Mouse (Mus musculus) liver, embryonic 14.5 days (tissue): ENCODE measurements around the gene Hoxb3.

ENCODE experiments used
- CTCF ChIP-seq: IDR thresholded peaks from 2 replicates; pipeline ENCODE4 v1.5.1; 2016; ENCODE audit warnings: antibody characterized with exemption, low read depth, control low read depth
- EP300 ChIP-seq: IDR thresholded peaks from 2 replicates; pipeline ENCODE4 v1.6.1; 2016; ENCODE audit warnings: antibody characterized with exemption, low read depth

GRCm38 (mm10) chr11:96348988-96349387 lies 25.9 kb downstream of the Hoxb3 start:
- no peak for TF ChIP-seq CTCF
- TF ChIP-seq EP300 = no peak
